ENCODE assay signal across 14 mouse cellular contexts in genomic region chr7:118254015-118254414, GRCm38 (mm10). TPM values are rescaled to one million over a fixed set of nuclear protein-coding genes. Genes with fewer than 3 reads are reported as not detected.
A peak's percentile ranks its signal among the peaks of the same experiment; 100 is the strongest.
DNase-seq lines count a peak whose midpoint lies in the region; ATAC-seq and TF ChIP-seq lines count a peak whose summit lies in the region.
"Had no signal": no experiment of that assay in that cellular context is flagged by ENCODE, and none has a peak within 500 bp of the region (broad histone marks: within the 10 kb centered on the region; RNA-seq: fewer than 3 reads in every experiment).

No protein-coding gene starts in this region.

- no peak for ATAC-seq in midbrain, embryonic 13.5 days
- ATAC-seq in midbrain, embryonic 16.5 days: no peak
- no peak for ATAC-seq in hindbrain, embryonic 16.5 days
- ATAC-seq in kidney, embryonic 15.5 days (replicated peaks; ENCODE audit: low FRiP score): no peak
- ATAC-seq: inflammation-experienced regulatory T-cells, adult 6 months had no signal

- no peaks in the 10 kb centered on the region for H3K9me3 ChIP-seq in midbrain, embryonic 13.5 days
- no peaks in the 10 kb centered on the region for H3K9me3 ChIP-seq in midbrain, embryonic 16.5 days (replicated peaks; ENCODE audit: control insufficient read depth, low read length, poor library complexity, severe bottlenecking)
- no peaks in the 10 kb centered on the region for H3K9me3 ChIP-seq in hindbrain, embryonic 16.5 days (ENCODE audit: control insufficient read depth, low read length)
- H3K9me3 ChIP-seq in kidney, embryonic 15.5 days (replicated peaks): no peaks in the 10 kb centered on the region
- H3K9me3 ChIP-seq: embryonic facial prominence, embryonic 13.5 days; heart, embryonic 10.5 days; limb, embryonic 15.5 days had no signal

- WGBS in midbrain, embryonic 13.5 days: 69% methylated on average over 4 of the region's 4 CpGs
- WGBS in midbrain, embryonic 16.5 days: 45% methylated on average over 4 of the region's 4 CpGs
- 59% methylated on average over 4 of the region's 4 CpGs for WGBS in hindbrain, embryonic 16.5 days
- 69% methylated on average over 4 of the region's 4 CpGs for WGBS in kidney, embryonic 15.5 days

- no peaks in the 10 kb centered on the region for H3K36me3 ChIP-seq in midbrain, embryonic 13.5 days
- no peaks in the 10 kb centered on the region for H3K36me3 ChIP-seq in midbrain, embryonic 16.5 days (ENCODE audit: control insufficient read depth, insufficient read depth, low read length)
- H3K36me3 ChIP-seq in hindbrain, embryonic 16.5 days (ENCODE audit: control insufficient read depth, insufficient read depth, low read length): no peaks in the 10 kb centered on the region
- no peaks in the 10 kb centered on the region for H3K36me3 ChIP-seq in kidney, embryonic 15.5 days
- H3K36me3 ChIP-seq: embryonic facial prominence, embryonic 13.5 days; heart, embryonic 10.5 days; limb, embryonic 15.5 days had no signal

- intact Hi-C loops in gastrocnemius, adult 2 months (cut with DNase I): no loop called here

- 0 out of 2 replicates have a peak, but pooled peaks cover 4% of the 10 kb centered on the region for H3K4me1 ChIP-seq in midbrain, embryonic 13.5 days (replicated peaks)
- H3K4me1 ChIP-seq in midbrain, embryonic 16.5 days (ENCODE audit: control insufficient read depth, insufficient read depth, low read length): peaks cover 4% of the 10 kb centered on the region; the same call in 1 of the 2 replicates
- H3K4me1 ChIP-seq in hindbrain, embryonic 16.5 days (ENCODE audit: control insufficient read depth, insufficient read depth, low read depth, low read length): no peaks in the 10 kb centered on the region; the same call in none of the 2 replicates
- peaks cover 3% of the 10 kb centered on the region for H3K4me1 ChIP-seq in kidney, embryonic 15.5 days

- no peak overlapping the region for H3K4me2 ChIP-seq in midbrain, embryonic 13.5 days (replicated peaks)
- H3K4me2 ChIP-seq in midbrain, embryonic 16.5 days (ENCODE audit: low read length): no peak overlapping the region
- H3K4me2 ChIP-seq in hindbrain, embryonic 16.5 days (ENCODE audit: low read length): no peak overlapping the region
- H3K4me2 ChIP-seq in kidney, embryonic 15.5 days: no peak overlapping the region
- H3K4me2 ChIP-seq: embryonic facial prominence, embryonic 13.5 days; limb, embryonic 15.5 days had no signal

- peak overlapping the region; percentile 67 for H3K27ac ChIP-seq in gastrocnemius, adult 2 months
- H3K27ac ChIP-seq in midbrain, embryonic 13.5 days: peak overlapping the region; percentile 49; the same call in 1 of the 2 replicates
- no peak overlapping the region for H3K27ac ChIP-seq in midbrain, embryonic 16.5 days (ENCODE audit: low read length)
- peak overlapping the region; percentile 45; the same call in 1 of the 2 replicates for H3K27ac ChIP-seq in hindbrain, embryonic 16.5 days (ENCODE audit: low read depth, low read length)
- no peak overlapping the region for H3K27ac ChIP-seq in kidney, embryonic 15.5 days
- H3K27ac ChIP-seq: embryonic facial prominence, embryonic 13.5 days; heart, embryonic 10.5 days; limb, embryonic 15.5 days had no signal

- no peak for TF ChIP-seq CTCF in gastrocnemius, adult 2 months (IDR thresholded peaks at IDR 0.05)

- H3K9ac ChIP-seq in midbrain, embryonic 13.5 days (replicated peaks): no peak overlapping the region
- H3K9ac ChIP-seq in midbrain, embryonic 16.5 days (ENCODE audit: low read depth, low read length): no peak overlapping the region
- H3K9ac ChIP-seq in hindbrain, embryonic 16.5 days (ENCODE audit: low read depth, low read length): no peak overlapping the region
- H3K9ac ChIP-seq in kidney, embryonic 15.5 days: no peak overlapping the region
- H3K9ac ChIP-seq: embryonic facial prominence, embryonic 13.5 days; limb, embryonic 15.5 days had no signal

- no peak for DNase-seq in gastrocnemius, adult 2 months
- no peak for DNase-seq in gastrocnemius, adult 18-20 months (ENCODE audit: low spot score)
- peak; percentile 65 for DNase-seq in thymus, postnatal 25 days
- DNase-seq in adrenal gland, postnatal 14 days: no peak
- DNase-seq: adrenal gland, adult 8-10 months; kidney, postnatal 25 days had no signal

- H3K27me3 ChIP-seq in midbrain, embryonic 13.5 days: no peaks in the 10 kb centered on the region
- no peaks in the 10 kb centered on the region for H3K27me3 ChIP-seq in midbrain, embryonic 16.5 days (ENCODE audit: control insufficient read depth, insufficient read depth, low read depth, low read length)
- H3K27me3 ChIP-seq in hindbrain, embryonic 16.5 days (replicated peaks; ENCODE audit: control insufficient read depth, insufficient read depth, low read length): no peaks in the 10 kb centered on the region
- H3K27me3 ChIP-seq in kidney, embryonic 15.5 days: no peaks in the 10 kb centered on the region
- H3K27me3 ChIP-seq: embryonic facial prominence, embryonic 13.5 days; limb, embryonic 15.5 days had no signal

- no peak overlapping the region for H3K4me3 ChIP-seq in gastrocnemius, adult 2 months
- no peak overlapping the region for H3K4me3 ChIP-seq in midbrain, embryonic 13.5 days (replicated peaks)
- H3K4me3 ChIP-seq in midbrain, embryonic 16.5 days (ENCODE audit: low read depth, low read length): no peak overlapping the region
- H3K4me3 ChIP-seq in hindbrain, embryonic 16.5 days (ENCODE audit: low read length): no peak overlapping the region
- H3K4me3 ChIP-seq in kidney, embryonic 15.5 days (replicated peaks): no peak overlapping the region
- H3K4me3 ChIP-seq: embryonic facial prominence, embryonic 13.5 days; heart, embryonic 10.5 days; limb, embryonic 15.5 days had no signal

RNA-seq across cellular contexts. Expression of gene Smg1, which starts 10.5 kb away (rescaled TPM):
- 10 to 100 TPM; 31.1 to 32.6 TPM for total RNA-seq in gastrocnemius, adult 2 months (2021)
- total RNA-seq in gastrocnemius, adult 18-20 months (2021): 10 to 100 TPM; 19.5 to 23.6 TPM
- 19.0 and 21.1 TPM in 2 replicates for polyA plus RNA-seq in midbrain, embryonic 13.5 days (2015; fragmentation: Nextera tagmentation; extraction: Ambion mirVana)
- polyA plus RNA-seq in midbrain, embryonic 16.5 days (2015; fragmentation: Nextera tagmentation; extraction: Ambion mirVana): 16.0 and 19.3 TPM in 2 replicates
- polyA plus RNA-seq in hindbrain, embryonic 16.5 days (2015; fragmentation: Nextera tagmentation; extraction: Ambion mirVana): 13.7 and 16.9 TPM in 2 replicates
- total RNA-seq in adrenal gland, postnatal 14 days (2021): 43.5 and 52.2 TPM in 2 replicates
- 17.3 and 19.0 TPM in 2 replicates for polyA plus RNA-seq in kidney, embryonic 15.5 days (2015; fragmentation: Nextera tagmentation; extraction: Ambion mirVana)

Comparison
In these comparisons a context has a peak if more than half of its experiments do, and no peak if none do; other contexts are left out.
1. H3K27ac ChIP-seq: peak in gastrocnemius, adult 2 months (single experiment), midbrain, embryonic 13.5 days (single experiment) and hindbrain, embryonic 16.5 days (single experiment); none in midbrain, embryonic 16.5 days (single experiment) and kidney, embryonic 15.5 days (single experiment).